Mouse (Mus musculus): Measurements from ENCODE around the gene Cxcr6. TPM values are rescaled to one million over a fixed set of nuclear protein-coding genes. Genes with fewer than 3 reads are reported as not detected.

Cxcr6 gene
- total and polyA plus RNA-seq, 2 experiments from 2014 or later, result 0.12 TPM; not detected in 1

DNA sequence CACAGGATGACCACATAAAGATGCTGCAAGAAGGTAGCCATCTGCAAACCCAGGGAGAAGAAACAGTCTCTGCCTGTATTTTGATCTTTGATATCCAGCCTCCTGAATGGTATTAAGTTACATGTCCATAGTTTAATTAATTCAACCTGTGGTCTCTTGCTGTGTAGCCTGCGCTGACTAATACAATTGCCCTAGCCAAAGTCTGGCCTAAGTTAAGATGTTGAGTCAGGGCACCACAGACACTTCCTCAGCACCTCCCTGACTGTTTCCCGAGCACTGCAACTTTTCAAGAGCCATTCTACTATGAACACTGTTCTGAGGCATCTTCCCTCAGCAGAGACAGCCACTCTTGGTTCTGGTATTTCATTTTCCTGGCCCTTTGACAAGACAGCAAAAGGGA, 12.3 kb downstream of the Cxcr6 start:
- H3K27me3 ChIP-seq (ENCODE audit: insufficient read depth, low read length), result no peaks in the 10 kb centered on the region
- WGBS, result 83% methylated on average over 2 of the region's 2 CpGs
- peaks cover 56% of the 10 kb centered on the region for H3K36me3 ChIP-seq (ENCODE audit: insufficient read depth, low read length)
- DNase-seq (ENCODE audit: low spot score) (no peak), ATAC-seq (ENCODE audit: low FRiP score) (no peak)
- no peaks in the 10 kb centered on the region for H3K9me3 ChIP-seq (ENCODE audit: low read length)
- TF ChIP-seq CTCF (IDR thresholded peaks at IDR 0.05), result no peak
- no peaks in the 10 kb centered on the region for H3K4me1 ChIP-seq (ENCODE audit: insufficient read depth, low read length)
- no peak overlapping the region for H3K9ac ChIP-seq (replicated peaks; ENCODE audit: low read length, poor library complexity, severe bottlenecking)
- H3K4me3 ChIP-seq (ENCODE audit: low read depth, low read length), result no peak overlapping the region
- no peak overlapping the region for H3K4me2 ChIP-seq (ENCODE audit: low read depth, low read length, poor library complexity, severe bottlenecking)
- no peak overlapping the region for H3K27ac ChIP-seq (ENCODE audit: low read depth, low read length)

DNA sequence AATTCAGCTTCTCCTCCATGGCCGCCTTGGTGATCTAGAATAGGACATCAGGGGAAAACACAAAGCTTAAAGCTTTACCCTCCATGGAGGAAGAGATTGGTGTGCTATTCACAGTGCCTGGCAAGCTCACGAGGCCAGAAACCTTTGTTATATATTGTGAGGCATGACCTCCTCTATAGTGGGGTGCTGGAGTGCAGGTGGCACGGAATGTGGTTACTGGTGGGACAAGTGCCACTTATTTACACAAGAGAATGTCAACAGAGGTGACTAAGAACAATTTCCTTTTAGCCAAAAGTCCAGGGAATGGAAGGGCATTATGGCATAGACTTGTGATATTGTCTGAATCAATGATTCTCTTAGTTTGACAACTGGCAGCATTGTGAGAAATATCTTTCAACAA, 20.4 kb downstream of the Cxcr6 start:
- no peaks in the 10 kb centered on the region for H3K27me3 ChIP-seq (ENCODE audit: insufficient read depth, low read length)
- peaks cover 78% of the 10 kb centered on the region for H3K36me3 ChIP-seq (ENCODE audit: insufficient read depth, low read length)
- WGBS, result 88% methylated on average over 3 of the region's 3 CpGs

DNA sequence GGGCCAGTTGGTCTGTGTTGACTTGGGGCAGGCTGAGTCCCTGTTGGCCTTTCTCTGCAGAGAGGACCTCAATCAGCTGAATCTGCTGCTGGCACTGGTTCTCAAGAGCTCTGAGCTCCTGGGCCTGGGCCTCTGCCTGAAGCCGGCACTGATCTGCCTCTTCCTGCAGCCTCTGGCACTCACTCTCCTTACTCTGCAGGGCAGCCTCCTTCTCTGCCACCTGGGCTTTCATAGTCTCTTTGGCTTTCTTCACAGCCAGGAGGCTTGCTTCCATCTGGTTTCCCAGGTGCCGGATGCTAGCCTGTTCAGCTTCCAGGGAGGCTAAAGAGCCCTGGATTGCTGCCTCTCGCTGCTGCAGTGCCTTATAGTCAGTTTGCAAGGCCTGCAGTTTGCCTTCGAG, 22.6 kb downstream of the Cxcr6 start:
- Histone ChIP-seq H3K27me3 (ENCODE audit: insufficient read depth, low read length) (no peaks in the 10 kb centered on the region), H3K4me3 (ENCODE audit: low read depth, low read length) (no peak overlapping the region), H3K4me2 (ENCODE audit: low read depth, low read length, poor library complexity, severe bottlenecking) (no peak overlapping the region), H3K36me3 (ENCODE audit: insufficient read depth, low read length) (peaks cover 55% of the 10 kb centered on the region), H3K9ac (replicated peaks; ENCODE audit: low read length, poor library complexity, severe bottlenecking) (no peak overlapping the region), H3K27ac (ENCODE audit: low read depth, low read length) (no peak overlapping the region), H3K9me3 (ENCODE audit: low read length) (no peaks in the 10 kb centered on the region), H3K4me1 (ENCODE audit: insufficient read depth, low read length) (no peaks in the 10 kb centered on the region)
- no peak for DNase-seq (ENCODE audit: low spot score)
- ATAC-seq (ENCODE audit: low FRiP score), result no peak
- TF ChIP-seq CTCF (IDR thresholded peaks at IDR 0.05), result no peak
- WGBS, result 90% methylated on average over 4 of the region's 4 CpGs

More for the DNA sequence above, 20.4 kb downstream of the Cxcr6 start:
- DNase-seq (ENCODE audit: low spot score) (no peak), ATAC-seq (ENCODE audit: low FRiP score) (no peak)
- Histone ChIP-seq H3K9me3 (ENCODE audit: low read length) (no peaks in the 10 kb centered on the region), H3K4me3 (ENCODE audit: low read depth, low read length) (no peak overlapping the region), H3K27ac (ENCODE audit: low read depth, low read length) (no peak overlapping the region), H3K9ac (replicated peaks; ENCODE audit: low read length, poor library complexity, severe bottlenecking) (no peak overlapping the region), H3K4me2 (ENCODE audit: low read depth, low read length, poor library complexity, severe bottlenecking) (no peak overlapping the region), H3K4me1 (ENCODE audit: insufficient read depth, low read length) (no peaks in the 10 kb centered on the region)
- no peak for TF ChIP-seq CTCF (IDR thresholded peaks at IDR 0.05)

DNA sequence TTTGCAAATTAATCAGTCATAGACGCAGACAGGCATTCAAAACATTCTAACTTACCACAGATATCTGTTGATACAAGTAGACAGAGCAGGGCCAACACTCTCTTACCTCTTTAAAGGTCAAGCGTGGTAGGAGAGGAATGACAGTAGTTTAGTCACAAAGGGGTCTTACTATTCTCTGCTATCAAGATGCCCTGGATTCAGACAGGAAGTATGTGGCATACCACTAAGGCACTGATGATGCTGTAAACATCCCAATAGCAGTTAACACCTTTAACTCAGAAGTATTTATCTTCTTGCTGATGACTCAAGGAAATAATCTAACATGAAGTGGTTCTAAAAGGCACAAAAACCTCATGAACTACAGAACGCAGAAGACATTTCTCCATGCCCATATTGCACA, 29.6 kb downstream of the Cxcr6 start:
- WGBS, result 93% methylated on average over 3 of the region's 3 CpGs
- peaks cover 41% of the 10 kb centered on the region for H3K36me3 ChIP-seq (ENCODE audit: insufficient read depth, low read length)

DNA sequence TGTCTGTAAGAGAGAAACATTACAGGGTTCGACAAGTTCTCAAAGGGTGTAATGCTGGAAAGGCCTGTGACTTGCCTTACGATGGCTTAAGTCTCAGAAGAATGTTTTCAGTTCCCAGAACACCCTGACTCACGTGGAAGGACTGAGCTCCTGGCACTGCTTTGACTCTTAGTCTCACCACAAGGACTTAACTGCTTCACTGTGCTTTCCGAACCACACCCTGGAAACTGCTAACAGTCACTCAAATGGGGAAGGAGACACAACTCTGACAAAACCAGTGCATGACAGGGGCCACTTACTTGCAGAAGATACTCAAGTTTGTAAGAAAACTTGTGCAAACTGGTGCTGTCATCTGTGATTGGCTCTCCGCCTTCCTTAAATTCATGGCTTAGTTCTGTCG, 34.0 kb downstream of the Cxcr6 start:
- H3K4me1 ChIP-seq (ENCODE audit: insufficient read depth, low read length), result no peaks in the 10 kb centered on the region
- no peak for TF ChIP-seq CTCF (IDR thresholded peaks at IDR 0.05)
- no peaks in the 10 kb centered on the region for H3K27me3 ChIP-seq (ENCODE audit: insufficient read depth, low read length)
- no peak for DNase-seq (ENCODE audit: low spot score)
- peaks cover 34% of the 10 kb centered on the region for H3K36me3 ChIP-seq (ENCODE audit: insufficient read depth, low read length)
- H3K9ac ChIP-seq (replicated peaks; ENCODE audit: low read length, poor library complexity, severe bottlenecking), result no peak overlapping the region
- 92% methylated on average over 6 of the region's 6 CpGs for WGBS
- ATAC-seq (ENCODE audit: low FRiP score), result no peak
- no peak overlapping the region for H3K4me2 ChIP-seq (ENCODE audit: low read depth, low read length, poor library complexity, severe bottlenecking)
- no peak overlapping the region for H3K27ac ChIP-seq (ENCODE audit: low read depth, low read length)
- no peaks in the 10 kb centered on the region for H3K9me3 ChIP-seq (ENCODE audit: low read length)
- no peak overlapping the region for H3K4me3 ChIP-seq (ENCODE audit: low read depth, low read length)

More for the DNA sequence above, 29.6 kb downstream of the Cxcr6 start:
- Histone ChIP-seq H3K9ac (replicated peaks; ENCODE audit: low read length, poor library complexity, severe bottlenecking) (no peak overlapping the region), H3K4me1 (ENCODE audit: insufficient read depth, low read length) (no peaks in the 10 kb centered on the region), H3K27ac (ENCODE audit: low read depth, low read length) (no peak overlapping the region), H3K27me3 (ENCODE audit: insufficient read depth, low read length) (no peaks in the 10 kb centered on the region), H3K9me3 (ENCODE audit: low read length) (no peaks in the 10 kb centered on the region), H3K4me2 (ENCODE audit: low read depth, low read length, poor library complexity, severe bottlenecking) (no peak overlapping the region), H3K4me3 (ENCODE audit: low read depth, low read length) (no peak overlapping the region)
- ATAC-seq (ENCODE audit: low FRiP score) (no peak), DNase-seq (ENCODE audit: low spot score) (no peak)
- no peak for TF ChIP-seq CTCF (IDR thresholded peaks at IDR 0.05)

DNA sequence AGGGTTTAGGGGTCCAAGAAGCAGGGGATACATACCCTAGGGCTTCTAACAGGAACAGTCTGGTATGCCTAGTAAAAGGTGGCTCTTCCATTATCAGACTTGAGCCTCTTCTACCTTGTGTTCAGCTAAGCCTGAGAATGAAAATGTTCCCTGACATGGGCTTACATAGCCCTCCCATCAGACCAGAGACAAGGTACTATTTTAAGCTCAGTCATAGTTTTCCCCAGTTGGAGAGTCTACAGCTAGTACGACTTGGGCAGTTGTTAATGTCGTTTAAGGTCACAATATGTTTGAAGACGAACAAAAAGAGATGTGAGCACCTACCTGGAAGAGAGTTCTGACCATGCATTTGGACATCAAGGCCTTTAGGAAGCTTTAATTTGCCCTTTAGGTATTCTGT, 38.2 kb downstream of the Cxcr6 start:
- Histone ChIP-seq H3K4me1 (ENCODE audit: insufficient read depth, low read length) (no peaks in the 10 kb centered on the region), H3K36me3 (ENCODE audit: insufficient read depth, low read length) (peaks cover 10% of the 10 kb centered on the region; the same call in 1 of the 2 replicates), H3K9me3 (ENCODE audit: low read length) (no peaks in the 10 kb centered on the region), H3K9ac (replicated peaks; ENCODE audit: low read length, poor library complexity, severe bottlenecking) (no peak overlapping the region), H3K27me3 (ENCODE audit: insufficient read depth, low read length) (no peaks in the 10 kb centered on the region), H3K27ac (ENCODE audit: low read depth, low read length) (no peak overlapping the region), H3K4me2 (ENCODE audit: low read depth, low read length, poor library complexity, severe bottlenecking) (no peak overlapping the region), H3K4me3 (ENCODE audit: low read depth, low read length) (no peak overlapping the region)
- TF ChIP-seq CTCF (IDR thresholded peaks at IDR 0.05), result no peak
- 93% methylated on average over 3 of the region's 3 CpGs for WGBS
- ATAC-seq (ENCODE audit: low FRiP score) (no peak), DNase-seq (ENCODE audit: low spot score) (no peak)
